Mouse (Mus musculus) midbrain, embryonic 12.5 days (tissue): ENCODE results near the gene Phactr2. TPM values are rescaled to one million over a fixed set of nuclear protein-coding genes. Genes with fewer than 3 reads are reported as not detected.

ENCODE experiments used
- ATAC-seq: fragments of 200-750 bp; cut with Nextera tagmentation; 2 replicates; pipeline ENCODE4 v1.8.0; 2017; ENCODE audit warnings: low read depth, moderate TSS enrichment, moderate library complexity; ENCODE audit not compliant: low FRiP score
- H3K27ac ChIP-seq: fragments of 300-500 bp; sonication (generic); replicated peaks from 2 replicates; pipeline ENCODE4 v1.5.1; 2016; ENCODE audit warnings: mild to moderate bottlenecking
- H3K27me3 ChIP-seq: fragments of 300-500 bp; sonication (generic); 2 replicates; pipeline ENCODE4 v1.6.1; 2016; ENCODE audit warnings: mild to moderate bottlenecking
- H3K36me3 ChIP-seq: fragments of 300-500 bp; sonication (generic); 2 replicates; pipeline ENCODE4 v1.6.1; 2016
- H3K4me1 ChIP-seq: fragments of 300-500 bp; sonication (generic); 2 replicates; pipeline ENCODE4 v1.6.1; 2016
- H3K4me2 ChIP-seq: fragments of 300-500 bp; sonication (generic); replicated peaks from 2 replicates; pipeline ENCODE4 v1.6.1; 2016; ENCODE audit warnings: mild to moderate bottlenecking, moderate library complexity
- H3K4me3 ChIP-seq: fragments of 300-500 bp; sonication (generic); 2 replicates; pipeline ENCODE4 v1.5.1; 2016; ENCODE audit warnings: mild to moderate bottlenecking
- H3K9ac ChIP-seq: fragments of 300-500 bp; sonication (generic); replicated peaks from 2 replicates; pipeline ENCODE4 v1.6.1; 2016; ENCODE audit warnings: mild to moderate bottlenecking, moderate library complexity
- H3K9me3 ChIP-seq: fragments of 300-500 bp; sonication (generic); 2 replicates; pipeline ENCODE4 v1.6.1; 2016; ENCODE audit warnings: mild to moderate bottlenecking
- WGBS: fragments of 180-500 bp; shearing (Covaris S2); methylation state at CpG from one replicate; pipeline ENCODE4 v1.1.7; 2016; 5-methylcytosine and 5-hydroxymethylcytosine counted together
- polyA plus RNA-seq: library from polyadenylated mRNA; unstranded; fragments of >200 nt; fragmentation: Nextera tagmentation; extraction: Ambion mirVana; gene quantifications from 2 replicates; pipeline ENCODE4 v1.2.1, GENCODE M21; 2016

Phactr2 gene
- polyA plus RNA-seq, 1 experiment from 2014 or later: 11.7 TPM

DNA sequence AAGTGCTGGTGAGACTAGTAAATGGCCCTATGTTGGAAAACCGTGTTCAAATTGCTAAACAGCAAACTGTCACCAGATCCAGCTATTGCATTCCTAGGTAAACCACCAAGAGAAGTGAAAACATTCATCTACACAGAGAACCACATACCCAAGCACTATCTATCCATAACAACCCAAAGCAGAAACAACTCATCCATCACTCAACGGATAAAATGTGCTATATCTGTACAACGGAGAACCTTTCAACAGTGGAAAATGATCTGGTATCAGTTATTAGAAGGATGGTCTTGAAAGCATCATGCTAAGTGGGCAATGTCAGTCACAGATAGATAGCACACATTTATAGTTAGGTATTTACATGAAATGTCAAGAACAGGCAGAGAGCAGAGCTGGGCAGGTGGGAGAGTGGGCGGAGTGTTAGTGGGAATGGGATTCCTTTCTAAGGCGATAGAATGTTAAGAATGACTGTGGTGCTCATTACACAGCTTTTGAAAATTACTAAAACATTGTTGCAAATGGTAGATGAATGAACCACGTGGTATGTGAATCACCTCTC is 193.8 kb downstream of the Phactr2 start:
- Histone ChIP-seq H3K4me3 (no peak overlapping the region), H3K9me3 (no peaks in the 10 kb centered on the region), H3K27me3 (no peaks in the 10 kb centered on the region), H3K4me2 (no peak overlapping the region), H3K27ac (no peak overlapping the region), H3K36me3 (no peaks in the 10 kb centered on the region), H3K4me1 (no peaks in the 10 kb centered on the region), H3K9ac (no peak overlapping the region)
- no peak for ATAC-seq
- 85% methylated on average over 6 of the region's 6 CpGs for WGBS

DNA sequence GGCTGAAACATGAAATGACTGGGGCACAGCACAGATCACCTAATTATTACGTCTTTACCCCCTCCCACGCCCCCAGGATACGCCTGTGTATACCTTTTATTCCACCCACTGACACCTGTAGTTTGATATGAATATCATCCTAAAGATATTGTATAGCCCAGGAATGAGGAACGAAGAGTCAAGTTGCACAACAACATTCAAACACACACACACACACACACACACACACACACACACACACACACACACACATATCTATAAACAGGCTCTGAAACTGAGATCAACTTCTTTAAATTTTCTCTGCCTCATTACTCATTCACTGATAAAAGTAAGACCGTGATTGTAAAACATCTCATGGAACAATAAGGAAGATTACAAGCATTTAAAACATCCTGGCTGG is 197.9 kb downstream of the Phactr2 start:
- H3K4me2 ChIP-seq: no peak overlapping the region
- no peak for ATAC-seq
- no peak overlapping the region for H3K9ac ChIP-seq
- H3K27me3 ChIP-seq: no peaks in the 10 kb centered on the region
- H3K9me3 ChIP-seq: no peaks in the 10 kb centered on the region
- H3K36me3 ChIP-seq: 0 out of 2 replicates have a peak, but pooled peaks cover 2% of the 10 kb centered on the region
- no peak overlapping the region for H3K4me3 ChIP-seq
- H3K4me1 ChIP-seq: no peaks in the 10 kb centered on the region
- no peak overlapping the region for H3K27ac ChIP-seq
- WGBS: 93% methylated on average over 5 of the region's 5 CpGs

DNA sequence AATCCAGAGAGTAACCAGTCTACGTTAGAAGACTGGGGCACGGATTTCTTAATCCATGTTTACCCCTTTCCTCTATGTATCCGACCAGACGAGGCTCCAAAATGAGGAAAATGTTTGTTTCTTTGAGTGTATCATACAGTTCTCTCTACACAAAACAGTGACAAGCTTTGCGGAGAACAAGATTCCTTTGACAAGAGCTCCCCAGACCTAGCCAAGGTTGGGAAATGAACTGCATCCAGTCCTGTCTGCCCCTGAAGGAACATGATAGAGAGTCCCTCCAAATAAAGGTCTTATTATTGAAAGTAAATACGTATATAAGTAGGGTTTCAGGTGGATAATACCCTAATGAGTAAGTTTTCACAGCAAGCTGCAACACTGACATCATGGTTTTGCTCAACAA is 199.1 kb downstream of the Phactr2 start:
- no peaks in the 10 kb centered on the region for H3K9me3 ChIP-seq
- no peaks in the 10 kb centered on the region for H3K4me1 ChIP-seq
- whole genome bisulfite sequencing: 89% methylated on average over 6 of the region's 6 CpGs
- ATAC-seq: no peak
- no peak overlapping the region for H3K27ac ChIP-seq
- no peaks in the 10 kb centered on the region for H3K27me3 ChIP-seq
- 0 out of 2 replicates have a peak, but pooled peaks cover 2% of the 10 kb centered on the region for H3K36me3 ChIP-seq
- H3K4me3 ChIP-seq: no peak overlapping the region
- no peak overlapping the region for H3K9ac ChIP-seq
- H3K4me2 ChIP-seq: no peak overlapping the region

GRCm38 (mm10) chr10:13274699-13275098 is 199.5 kb downstream of the Phactr2 start:
- Histone ChIP-seq H3K4me2 (no peak overlapping the region), H3K4me1 (no peaks in the 10 kb centered on the region), H3K9me3 (no peaks in the 10 kb centered on the region), H3K36me3 (0 out of 2 replicates have a peak, but pooled peaks cover 2% of the 10 kb centered on the region), H3K4me3 (no peak overlapping the region), H3K9ac (no peak overlapping the region), H3K27ac (no peak overlapping the region), H3K27me3 (no peaks in the 10 kb centered on the region)
- 93% methylated on average over 4 of the region's 4 CpGs for WGBS
- no peak for ATAC-seq

DNA sequence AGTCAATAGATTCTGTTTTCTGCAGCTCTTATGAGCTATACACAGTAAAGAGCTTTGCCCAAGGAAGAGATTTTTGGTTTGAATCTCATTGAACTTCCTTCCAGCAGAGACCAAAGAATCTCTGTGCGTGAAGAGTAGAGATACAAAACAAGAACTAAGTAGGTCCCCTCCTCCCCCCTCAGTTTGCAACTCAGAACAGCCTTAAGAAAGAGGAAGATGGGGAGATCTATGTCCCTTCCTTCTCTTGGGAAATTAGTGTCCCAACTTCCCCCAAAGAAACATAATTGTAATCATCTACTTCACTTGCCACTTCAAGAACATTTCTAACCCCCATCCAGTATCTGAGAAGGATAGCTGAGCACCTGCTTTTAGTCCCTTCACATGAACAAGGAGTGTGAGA is 200.5 kb downstream of the Phactr2 start:
- no peaks in the 10 kb centered on the region for H3K4me1 ChIP-seq
- ATAC-seq: no peak
- H3K4me2 ChIP-seq: no peak overlapping the region
- H3K9ac ChIP-seq: no peak overlapping the region
- 79% methylated on average over 1 of the region's 1 CpGs for WGBS
- H3K27ac ChIP-seq: no peak overlapping the region
- no peaks in the 10 kb centered on the region for H3K27me3 ChIP-seq
- H3K36me3 ChIP-seq: 0 out of 2 replicates have a peak, but pooled peaks cover 2% of the 10 kb centered on the region
- no peaks in the 10 kb centered on the region for H3K9me3 ChIP-seq
- no peak overlapping the region for H3K4me3 ChIP-seq

- H3K36me3 ChIP-seq: 0 out of 2 replicates have a peak, but pooled peaks cover 2% of the 10 kb centered on the region
- H3K27me3 ChIP-seq: no peaks in the 10 kb centered on the region
- H3K9ac ChIP-seq: no peak overlapping the region
- no peak overlapping the region for H3K4me2 ChIP-seq
- H3K9me3 ChIP-seq: no peaks in the 10 kb centered on the region
- no peaks in the 10 kb centered on the region for H3K4me1 ChIP-seq
- ATAC-seq: no peak
- WGBS: 85% methylated on average over 8 of the region's 8 CpGs
- no peak overlapping the region for H3K27ac ChIP-seq
- H3K4me3 ChIP-seq: no peak overlapping the region
These were observed 202.5 kb downstream of the Phactr2 start for GRCm38 (mm10) chr10:13271716-13272115.

DNA sequence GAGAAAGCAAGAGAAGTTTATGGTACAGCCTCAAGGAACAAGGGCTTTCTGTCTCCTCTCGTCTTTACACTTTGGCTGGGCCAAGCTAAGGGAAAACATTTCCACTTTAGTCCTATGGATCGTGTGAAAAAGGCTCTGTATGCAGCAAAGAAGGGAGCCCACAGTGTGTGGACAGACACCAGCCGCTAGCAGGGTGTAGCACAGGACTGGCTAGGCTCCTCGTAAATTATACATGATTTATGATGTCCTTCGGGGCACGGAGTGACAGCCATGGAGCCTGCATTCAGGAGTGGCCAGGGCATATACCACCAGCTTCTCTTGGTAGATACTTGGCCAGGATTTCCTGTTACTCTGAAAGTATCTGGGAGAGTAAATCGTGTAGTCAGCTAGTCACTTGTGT is 203.1 kb downstream of the Phactr2 start:
- no peak overlapping the region for H3K4me2 ChIP-seq
- H3K9ac ChIP-seq: no peak overlapping the region
- ATAC-seq: no peak
- WGBS: 93% methylated on average over 7 of the region's 7 CpGs
- H3K4me1 ChIP-seq: no peaks in the 10 kb centered on the region
- H3K27ac ChIP-seq: no peak overlapping the region
- H3K27me3 ChIP-seq: no peaks in the 10 kb centered on the region
- H3K36me3 ChIP-seq: 0 out of 2 replicates have a peak, but pooled peaks cover 2% of the 10 kb centered on the region
- H3K4me3 ChIP-seq: no peak overlapping the region
- H3K9me3 ChIP-seq: no peaks in the 10 kb centered on the region

- Histone ChIP-seq H3K9me3 (no peaks in the 10 kb centered on the region), H3K36me3 (0 out of 2 replicates have a peak, but pooled peaks cover 2% of the 10 kb centered on the region), H3K4me3 (no peak overlapping the region), H3K4me1 (no peaks in the 10 kb centered on the region), H3K4me2 (no peak overlapping the region), H3K27ac (no peak overlapping the region), H3K27me3 (no peaks in the 10 kb centered on the region), H3K9ac (no peak overlapping the region)
- 90% methylated on average over 7 of the region's 7 CpGs for WGBS
- no peak for ATAC-seq
These were observed 203.9 kb downstream of the Phactr2 start for GRCm38 (mm10) chr10:13270270-13270669.

- H3K9me3 ChIP-seq: no peaks in the 10 kb centered on the region
- H3K36me3 ChIP-seq: no peaks in the 10 kb centered on the region
- no peaks in the 10 kb centered on the region for H3K27me3 ChIP-seq
- no peaks in the 10 kb centered on the region for H3K4me1 ChIP-seq
- ATAC-seq: no peak
- WGBS: 84% methylated on average over 3 of the region's 3 CpGs
- no peak overlapping the region for H3K4me3 ChIP-seq
- no peak overlapping the region for H3K9ac ChIP-seq
- H3K4me2 ChIP-seq: no peak overlapping the region
- no peak overlapping the region for H3K27ac ChIP-seq
These were observed 215.0 kb downstream of the Phactr2 start for GRCm38 (mm10) chr10:13259251-13259650.

- peaks cover 7% of the 10 kb centered on the region; the same call in 1 of the 2 replicates for H3K36me3 ChIP-seq
- no peak overlapping the region for H3K9ac ChIP-seq
- 56% methylated on average over 7 of the region's 7 CpGs for WGBS
- peaks cover 4% of the 10 kb centered on the region; the same call in 1 of the 2 replicates for H3K4me1 ChIP-seq
- H3K27me3 ChIP-seq: no peaks in the 10 kb centered on the region
- no peak for ATAC-seq
- no peaks in the 10 kb centered on the region for H3K9me3 ChIP-seq
- H3K4me3 ChIP-seq: no peak overlapping the region
- no peak overlapping the region for H3K4me2 ChIP-seq
- no peak overlapping the region for H3K27ac ChIP-seq
These were observed 218.0 kb downstream of the Phactr2 start for GRCm38 (mm10) chr10:13256196-13256595.

- Histone ChIP-seq H3K27ac (no peak overlapping the region), H3K9ac (no peak overlapping the region), H3K4me2 (no peak overlapping the region), H3K27me3 (no peaks in the 10 kb centered on the region), H3K9me3 (no peaks in the 10 kb centered on the region), H3K36me3 (peaks cover 15% of the 10 kb centered on the region; the same call in 1 of the 2 replicates), H3K4me1 (peaks cover 4% of the 10 kb centered on the region; the same call in 1 of the 2 replicates), H3K4me3 (no peak overlapping the region)
- no peak for ATAC-seq
- WGBS: 56% methylated on average over 2 of the region's 2 CpGs
These were observed 223.9 kb downstream of the Phactr2 start for GRCm38 (mm10) chr10:13250280-13250679.

- 93% methylated on average over 8 of the region's 8 CpGs for WGBS
These were observed 225.1 kb downstream of the Phactr2 start for GRCm38 (mm10) chr10:13249126-13249525.

DNA sequence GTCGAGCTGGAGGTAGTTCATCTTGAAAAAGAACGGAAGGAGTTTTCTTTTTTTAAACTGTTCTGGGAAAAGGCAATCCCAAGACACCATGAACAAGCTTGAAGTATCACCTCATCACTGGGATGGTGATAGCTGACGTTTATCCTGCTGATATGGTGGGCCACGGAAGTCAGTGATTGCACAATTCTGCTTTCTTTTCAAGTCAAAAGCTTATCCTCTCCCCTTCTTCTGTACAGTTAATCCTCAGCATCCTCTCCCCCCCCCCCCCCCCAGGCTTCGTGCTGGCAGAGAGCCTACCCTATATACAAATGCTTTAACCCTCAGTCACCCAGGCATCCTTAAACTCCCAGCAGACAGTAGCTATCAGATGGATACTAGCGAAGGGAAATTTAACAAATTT is 228.5 kb downstream of the Phactr2 start:
- Histone ChIP-seq H3K4me3 (no peak overlapping the region), H3K4me2 (no peak overlapping the region), H3K9me3 (no peaks in the 10 kb centered on the region), H3K27ac (no peak overlapping the region), H3K4me1 (no peaks in the 10 kb centered on the region), H3K9ac (no peak overlapping the region), H3K36me3 (peaks cover 8% of the 10 kb centered on the region; the same call in 1 of the 2 replicates), H3K27me3 (no peaks in the 10 kb centered on the region)
- WGBS: 55% methylated on average over 6 of the region's 6 CpGs
- ATAC-seq: no peak

More at GRCm38 (mm10) chr10:13249126-13249525, 225.1 kb downstream of the Phactr2 start:
- no peak overlapping the region for H3K4me3 ChIP-seq
- H3K9me3 ChIP-seq: no peaks in the 10 kb centered on the region
- peaks cover 3% of the 10 kb centered on the region; the same call in 1 of the 2 replicates for H3K4me1 ChIP-seq
- no peak overlapping the region for H3K27ac ChIP-seq
- H3K4me2 ChIP-seq: no peak overlapping the region
- ATAC-seq: no peak
- no peaks in the 10 kb centered on the region for H3K27me3 ChIP-seq
- no peak overlapping the region for H3K9ac ChIP-seq
- H3K36me3 ChIP-seq: peaks cover 15% of the 10 kb centered on the region; the same call in 1 of the 2 replicates
